Mouse (Mus musculus) NIH3T3 (cell line): Measurements from ENCODE around the gene Myof.

Experiments
- DNase-seq: peaks from one replicate; pipeline ENCODE4 v3.0.0-alpha.2; 2012; ENCODE audit warnings: low read depth

Myof gene

GRCm38 (mm10) chr19:38043281-38043981, at the start of gene Myof:
Gene Myof (minus strand): TSS chr19:38043577.
- peak; percentile 93 for DNase-seq

GRCm38 (mm10) chr19:38091512-38091985, 48.2 kb upstream of the Myof start:
- DNase-seq = no peak

GRCm38 (mm10) chr19:38089358-38089757, 46.0 kb upstream of the Myof start:
- no peak for DNase-seq

DNA sequence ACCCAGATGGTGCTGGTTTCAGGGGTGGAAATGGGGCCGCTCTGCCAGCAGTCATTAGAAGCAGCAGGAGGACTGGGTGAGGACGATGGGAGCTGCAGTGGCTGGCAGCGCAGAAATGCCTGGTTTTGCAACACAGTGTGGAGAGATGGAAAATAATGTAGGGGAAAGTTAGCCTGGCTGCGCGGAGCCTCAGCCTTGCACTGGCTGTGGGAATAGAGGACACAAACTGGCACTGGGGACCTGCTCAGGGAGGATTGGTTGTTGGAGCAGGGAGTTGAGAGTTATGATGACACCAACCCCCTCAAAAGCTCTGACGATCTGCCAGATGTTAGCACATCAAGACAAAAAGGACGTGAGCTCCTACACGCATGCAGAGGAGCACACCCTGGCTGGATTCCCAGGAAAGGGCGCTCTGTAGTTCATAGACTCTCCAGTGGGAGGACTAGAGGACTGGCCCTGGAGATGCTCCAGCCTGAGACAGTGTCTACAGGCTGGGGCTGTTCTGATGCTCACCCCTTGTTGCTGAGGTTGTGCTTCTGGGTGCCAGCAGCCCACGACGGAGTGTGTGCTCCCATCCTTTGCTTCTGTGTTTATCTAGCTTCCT, 43.7 kb upstream of the Myof start:
- peak; percentile 84 for DNase-seq

DNA sequence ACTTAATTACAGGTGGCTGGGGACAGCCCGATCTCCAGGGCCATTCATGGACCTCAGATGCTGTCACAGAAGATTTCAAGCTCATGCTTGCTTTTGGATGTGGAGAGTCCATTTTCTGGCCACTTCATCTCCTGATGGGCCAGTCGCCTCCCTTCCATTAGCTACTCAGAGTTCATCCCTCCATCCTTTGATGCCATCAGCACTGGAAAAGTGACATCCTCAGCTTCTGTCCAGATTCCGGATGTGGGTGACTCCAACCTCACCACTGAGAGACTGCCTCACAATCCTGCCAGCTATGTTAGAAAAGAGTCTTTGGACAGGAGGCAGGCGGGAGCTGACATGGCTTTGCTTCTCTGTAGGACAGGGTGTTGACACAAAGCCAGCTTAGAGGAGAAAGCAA, 42.5 kb upstream of the Myof start:
- no peak for DNase-seq

GRCm38 (mm10) chr19:38082931-38083525, 39.7 kb upstream of the Myof start:
- DNase-seq = no peak

DNA sequence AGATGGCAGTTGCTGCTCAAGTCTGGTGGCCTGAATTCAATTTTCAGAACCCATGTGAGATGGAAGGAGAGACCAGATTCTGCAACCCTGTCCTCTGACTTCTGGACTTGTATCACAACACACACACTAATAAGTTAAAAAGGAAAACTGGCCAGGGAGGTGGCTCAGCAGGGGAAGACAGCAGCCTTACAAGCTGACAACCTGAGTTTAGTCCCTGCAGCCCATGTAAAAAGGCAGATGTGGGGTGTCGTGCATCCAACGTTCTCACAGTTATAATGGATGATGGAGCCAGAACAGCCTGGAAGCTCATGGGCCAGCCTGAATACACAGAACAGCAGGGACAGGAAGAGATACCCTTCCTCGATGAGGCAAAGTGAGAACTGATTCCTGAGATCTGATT, 38.0 kb upstream of the Myof start:
- DNase-seq = no peak

GRCm38 (mm10) chr19:38077851-38078540, 34.6 kb upstream of the Myof start:
- DNase-seq = no peak

DNA sequence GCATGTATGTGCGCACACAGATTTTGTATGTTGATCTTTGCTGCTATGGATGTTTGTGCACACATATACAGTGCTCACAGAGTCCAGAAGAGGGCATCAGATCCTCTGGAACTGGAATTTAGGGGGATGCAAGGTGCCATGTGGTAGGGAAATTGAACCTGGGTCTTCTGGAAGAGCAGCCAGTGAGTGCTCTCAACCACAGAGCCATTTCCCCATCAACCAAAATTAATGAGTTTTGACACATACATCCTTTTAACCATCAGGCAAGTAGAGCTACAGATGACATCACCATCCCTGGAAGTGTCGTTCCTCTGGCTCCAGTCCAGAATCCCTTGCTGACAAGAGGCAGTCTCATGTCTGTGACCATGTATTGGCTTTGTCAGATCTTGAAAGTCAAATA, 32.9 kb upstream of the Myof start:
- peak; percentile 38 for DNase-seq

GRCm38 (mm10) chr19:38075051-38075450, 31.7 kb upstream of the Myof start:
- no peak for DNase-seq

DNA sequence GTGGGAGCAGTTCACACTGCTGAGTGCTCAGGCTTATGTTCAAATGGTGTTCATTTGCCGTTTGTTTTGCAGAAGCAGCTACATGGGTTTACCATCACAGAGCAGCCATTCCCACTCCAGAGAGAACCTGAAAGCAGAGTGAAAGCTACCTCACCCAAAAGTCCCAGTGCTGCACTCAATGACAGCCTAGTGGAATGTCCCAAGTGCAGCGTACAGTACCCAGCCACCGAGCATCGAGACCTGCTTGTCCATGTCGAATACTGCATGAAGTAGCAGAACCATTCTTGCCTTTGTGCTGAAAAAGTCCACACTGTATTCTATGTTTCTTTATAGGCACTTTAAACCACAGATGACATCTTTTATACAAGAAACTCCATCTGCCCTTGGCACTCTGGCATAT, 29.8 kb upstream of the Myof start:
- no peak for DNase-seq

GRCm38 (mm10) chr19:38064051-38064450, 20.7 kb upstream of the Myof start:
- DNase-seq = no peak

DNA sequence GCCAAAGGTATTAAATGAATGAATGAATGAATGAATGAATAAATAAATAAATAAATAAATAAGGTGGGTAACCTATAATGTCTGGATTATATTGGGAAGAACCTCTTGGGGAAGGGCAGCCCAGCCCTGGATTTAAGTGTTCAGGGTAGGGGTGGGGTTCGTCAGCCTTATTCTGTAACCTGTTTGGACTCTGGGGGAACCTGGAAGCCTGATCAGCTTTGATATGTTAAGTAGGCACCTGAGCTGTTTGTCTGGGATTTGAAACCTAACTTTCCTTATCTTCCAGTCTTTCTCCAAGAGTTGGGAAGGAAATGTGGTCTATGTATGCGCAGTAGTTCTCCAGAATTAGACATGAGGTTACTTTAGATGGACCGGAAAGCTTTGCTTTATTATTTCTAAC, 19.8 kb upstream of the Myof start:
- DNase-seq = no peak

GRCm38 (mm10) chr19:38056931-38057330, 13.6 kb upstream of the Myof start:
- no peak for DNase-seq

DNA sequence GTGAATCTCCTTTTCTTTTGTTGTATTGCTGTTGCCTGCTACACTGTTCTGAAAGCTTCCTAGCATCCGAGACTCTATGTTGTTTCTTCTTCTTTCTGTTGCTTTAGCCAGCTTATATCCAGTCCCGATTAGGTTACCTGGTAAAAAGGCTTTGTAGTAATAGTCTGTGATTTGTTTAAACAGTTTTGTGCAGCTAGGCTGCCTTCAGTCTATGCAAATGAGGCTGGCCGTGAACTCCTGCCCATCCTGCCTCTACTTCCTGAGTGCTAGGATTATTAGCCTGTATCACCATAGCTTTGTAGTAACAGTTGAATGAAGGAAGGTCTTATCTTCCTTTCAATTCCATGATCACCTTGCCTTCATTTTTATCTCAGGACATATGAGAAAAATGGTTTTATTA, 12.9 kb upstream of the Myof start:
- no peak for DNase-seq

DNA sequence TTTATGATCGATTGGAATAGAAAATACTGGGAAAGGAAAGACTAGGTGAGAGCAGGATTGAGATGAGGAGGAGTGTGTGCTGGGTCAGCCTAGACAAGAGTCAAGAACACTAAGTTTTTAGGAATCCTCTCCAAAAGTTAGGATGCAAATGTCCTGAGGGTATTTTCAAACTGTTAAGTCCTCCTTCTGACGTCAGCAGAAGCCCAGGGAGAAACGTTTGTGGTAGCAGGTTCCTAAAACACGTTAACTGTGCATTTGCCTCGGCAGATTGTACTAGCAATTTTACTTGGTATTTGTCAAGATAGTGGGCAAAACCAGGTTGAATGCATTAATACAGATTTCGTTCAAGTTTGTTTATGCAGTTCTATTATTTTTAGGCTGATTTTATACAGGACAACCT, 12.4 kb upstream of the Myof start:
- DNase-seq = peak; percentile 45

- peak; percentile 100 for DNase-seq
These were observed 11.4 kb upstream of the Myof start, which contains the start of gene Cep55 for GRCm38 (mm10) chr19:38054720-38055192. Gene Cep55 (plus strand): TSS chr19:38055011.

DNA sequence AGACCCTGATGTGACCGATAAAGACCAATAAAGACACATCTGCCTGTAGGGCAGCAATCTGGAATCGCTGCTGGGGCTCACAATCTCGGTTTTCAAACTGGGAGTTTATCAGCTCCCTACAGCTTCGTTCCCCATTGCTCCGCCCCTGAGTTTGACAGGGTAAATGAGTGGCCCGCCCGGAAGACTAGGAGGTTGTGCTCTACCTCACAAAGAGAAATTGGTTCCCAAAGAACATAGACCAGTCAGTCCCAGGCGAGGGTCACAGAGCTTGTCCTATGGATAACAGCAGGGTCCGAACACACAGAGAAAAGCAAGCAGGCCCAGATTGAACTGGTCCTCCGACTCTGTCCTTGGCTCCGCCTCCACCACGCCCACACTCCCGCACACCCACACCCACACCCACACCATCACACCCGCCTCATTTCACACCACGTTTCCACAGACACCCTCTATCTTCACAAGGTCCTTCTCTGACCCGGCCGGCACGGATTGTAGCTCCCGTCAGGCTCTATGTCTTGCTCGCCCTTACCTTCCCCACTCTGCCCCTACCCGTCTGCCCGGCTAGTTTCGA, 10.9 kb upstream of the Myof start:
- peak; percentile 89 for DNase-seq

GRCm38 (mm10) chr19:38053227-38054041, 10.1 kb upstream of the Myof start:
- DNase-seq = peak; percentile 82

GRCm38 (mm10) chr19:38049686-38050085, 6.3 kb upstream of the Myof start:
- DNase-seq = no peak

DNA sequence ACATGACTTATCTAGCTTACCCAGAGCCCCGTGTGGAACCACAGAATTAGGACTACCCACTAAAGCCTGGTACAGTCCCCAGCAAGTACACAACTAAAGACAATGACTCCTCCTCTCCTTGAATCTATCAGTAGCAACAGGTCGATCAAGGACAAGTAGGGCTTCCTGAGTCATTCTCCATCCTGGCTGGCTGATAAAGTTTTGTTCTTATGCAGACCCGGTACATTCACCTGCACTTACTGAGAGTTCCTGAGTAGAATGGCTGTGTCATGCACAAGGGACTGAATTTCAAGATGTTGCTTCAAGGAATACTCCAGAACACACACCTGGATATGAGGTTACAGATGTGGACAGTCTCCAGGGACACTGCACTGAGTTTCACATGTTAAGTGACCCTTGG, 1.8 kb upstream of the Myof start:
- DNase-seq = no peak
